Mouse (Mus musculus): ENCODE results near the gene Hist1h2ag. TPM values are rescaled to one million over a fixed set of nuclear protein-coding genes. Genes with fewer than 3 reads are reported as not detected.
A peak's percentile ranks its signal among the peaks of the same experiment; 100 is the strongest.
"Not testable (repeated sequence)": the region's sequence is repeated elsewhere in the genome, so short reads cannot be mapped to it uniquely, and the experiment has no call there.

The Hist1h2ag gene
- polyA plus RNA-seq, 1 experiment from 2014 or later: 37.4 TPM

- 73% methylated on average over 2 of the region's 2 CpGs for whole genome bisulfite sequencing
- DNase-seq (ENCODE audit: low spot score): no peak
Observed at GRCm38 (mm10) chr13:22049041-22049440, 6.3 kb upstream of the Hist1h2ag start.

DNA sequence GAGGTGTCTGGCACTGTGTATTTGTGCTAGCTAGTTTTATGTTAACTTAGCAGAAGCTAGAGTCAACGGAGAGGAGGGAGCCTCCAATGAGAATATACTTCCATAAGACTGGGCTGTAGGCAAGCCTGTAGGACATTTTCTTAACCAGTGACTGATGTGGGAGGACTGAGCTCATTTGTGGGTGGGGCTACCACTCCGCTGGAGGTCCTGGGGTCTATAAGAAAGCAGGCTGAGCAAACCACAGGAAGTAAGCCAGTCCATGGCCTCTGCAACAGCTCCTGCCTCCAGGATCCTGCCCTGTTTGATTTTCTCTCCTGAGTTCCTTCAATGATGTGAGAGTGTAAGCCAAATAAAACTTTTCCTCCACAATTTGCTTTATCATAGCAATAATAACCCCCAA lies 2.6 kb upstream of the Hist1h2ag start:
- Histone ChIP-seq H3K27ac (ENCODE audit: low read depth, low read length) (no peak overlapping the region), H3K27me3 (replicated peaks; ENCODE audit: control insufficient read depth, insufficient read depth, low read length) (no peaks in the 10 kb centered on the region), H3K9me3 (replicated peaks; ENCODE audit: control insufficient read depth, low read length) (no peaks in the 10 kb centered on the region), H3K9ac (ENCODE audit: low read length) (no peak overlapping the region), H3K4me2 (ENCODE audit: low read length) (no peak overlapping the region), H3K4me1 (ENCODE audit: control insufficient read depth, insufficient read depth, low read length) (peaks cover 19% of the 10 kb centered on the region; the same call in 1 of the 2 replicates), H3K4me3 (ENCODE audit: low read depth, low read length) (no peak overlapping the region), H3K36me3 (ENCODE audit: control insufficient read depth, insufficient read depth, low read length) (no peaks in the 10 kb centered on the region)
- DNase-seq (ENCODE audit: low spot score) (no peak), ATAC-seq (no peak)
- 73% methylated on average over 2 of the region's 2 CpGs for WGBS

More at GRCm38 (mm10) chr13:22049041-22049440, 6.3 kb upstream of the Hist1h2ag start:
- Histone ChIP-seq H3K9me3 (replicated peaks; ENCODE audit: control insufficient read depth, low read length) (no peaks in the 10 kb centered on the region), H3K4me3 (ENCODE audit: low read depth, low read length) (no peak overlapping the region), H3K9ac (ENCODE audit: low read length) (no peak overlapping the region), H3K27ac (ENCODE audit: low read depth, low read length) (no peak overlapping the region), H3K27me3 (replicated peaks; ENCODE audit: control insufficient read depth, insufficient read depth, low read length) (no peaks in the 10 kb centered on the region), H3K4me2 (ENCODE audit: low read length) (no peak overlapping the region), H3K4me1 (ENCODE audit: control insufficient read depth, insufficient read depth, low read length) (peaks cover 5% of the 10 kb centered on the region; the same call in 1 of the 2 replicates), H3K36me3 (ENCODE audit: control insufficient read depth, insufficient read depth, low read length) (no peaks in the 10 kb centered on the region)
- no peak for ATAC-seq

DNA sequence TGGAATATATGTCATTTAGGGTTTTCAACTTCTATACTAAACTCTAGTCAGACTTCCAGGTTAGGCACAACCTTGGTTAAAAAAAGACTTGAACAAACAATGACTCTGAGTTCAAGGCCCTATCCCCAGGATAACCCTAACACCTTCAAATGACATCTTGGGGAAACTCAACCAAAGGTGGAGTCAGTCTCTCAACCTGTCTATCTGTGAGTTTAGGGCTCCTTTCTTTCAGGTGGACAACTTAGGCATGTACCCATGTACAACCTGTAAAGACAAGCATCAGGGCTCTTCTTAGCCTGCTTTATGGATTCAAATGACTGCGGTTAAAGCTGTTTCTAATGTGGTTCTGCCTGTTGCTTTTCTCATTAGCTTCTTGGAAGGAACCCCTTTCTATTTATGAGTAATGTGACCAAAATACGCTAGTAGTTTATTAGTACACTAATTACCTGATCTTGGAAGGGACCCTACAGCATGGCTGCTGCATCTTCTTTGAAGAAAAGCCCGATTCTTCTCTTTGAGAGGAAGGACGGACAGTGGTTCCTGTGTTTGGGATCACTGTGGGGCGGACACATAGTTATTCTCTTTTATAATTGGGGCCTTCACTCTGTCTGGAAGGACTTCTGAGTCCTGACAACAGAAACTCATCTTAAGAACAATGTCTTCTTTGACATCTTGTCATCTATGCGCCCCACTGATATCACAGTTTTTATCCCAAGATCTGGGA lies 1.9 kb upstream of the Hist1h2ag start:
- Histone ChIP-seq H3K4me1 (ENCODE audit: control insufficient read depth, insufficient read depth, low read length) (peaks cover 21% of the 10 kb centered on the region; the same call in 1 of the 2 replicates), H3K27me3 (replicated peaks; ENCODE audit: control insufficient read depth, insufficient read depth, low read length) (no peaks in the 10 kb centered on the region), H3K36me3 (ENCODE audit: control insufficient read depth, insufficient read depth, low read length) (no peaks in the 10 kb centered on the region), H3K4me3 (ENCODE audit: low read depth, low read length) (no peak overlapping the region), H3K27ac (ENCODE audit: low read depth, low read length) (no peak overlapping the region), H3K4me2 (ENCODE audit: low read length) (peak overlapping the region; percentile 72), H3K9me3 (replicated peaks; ENCODE audit: control insufficient read depth, low read length) (no peaks in the 10 kb centered on the region), H3K9ac (ENCODE audit: low read length) (no peak overlapping the region)
- WGBS: 78% methylated on average over 6 of the region's 6 CpGs
- DNase-seq (ENCODE audit: low spot score) (no peak), ATAC-seq (no peak)

DNA sequence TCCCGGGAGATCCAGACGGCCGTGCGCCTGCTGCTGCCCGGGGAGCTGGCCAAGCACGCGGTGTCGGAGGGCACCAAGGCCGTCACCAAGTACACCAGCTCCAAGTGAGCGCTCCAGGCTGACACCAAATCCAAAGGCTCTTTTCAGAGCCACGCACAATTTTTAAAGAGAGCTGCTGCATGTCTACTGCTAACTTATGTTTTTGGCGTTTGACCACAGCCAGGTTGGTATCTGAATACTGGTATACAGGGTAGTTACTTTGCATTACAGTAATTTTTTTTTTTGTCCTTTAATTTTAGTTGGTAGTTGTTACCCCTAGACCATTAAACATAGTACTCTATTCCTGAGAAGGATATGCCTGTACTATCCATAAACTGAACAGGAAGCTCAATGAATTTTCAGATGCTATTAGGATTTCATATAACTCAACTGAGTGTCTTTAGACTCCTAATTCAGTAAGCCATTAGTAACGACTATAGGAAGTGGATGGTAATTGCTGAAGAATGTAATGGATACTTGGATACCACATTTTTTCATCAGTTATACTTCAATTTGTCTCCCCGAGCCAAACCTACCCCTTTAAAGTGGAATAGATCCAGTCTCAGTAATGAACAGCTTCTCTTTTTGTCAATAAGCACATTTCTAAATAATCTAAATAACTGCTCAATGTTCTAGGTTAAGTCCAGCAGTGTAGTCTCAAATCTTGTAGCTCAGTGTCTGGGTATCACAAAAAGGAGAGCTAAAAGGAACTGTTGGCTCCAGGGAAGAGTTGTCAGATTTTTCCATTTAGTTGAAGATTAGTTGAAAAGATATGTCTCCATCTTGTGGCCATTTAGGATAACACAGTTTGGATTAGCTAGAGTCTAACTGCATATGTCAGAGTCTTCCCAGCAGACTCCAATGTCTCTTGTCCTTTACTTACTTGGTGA lies 1.0 kb upstream of the Hist1h2ag start:
- Histone ChIP-seq H3K4me2 (ENCODE audit: low read length) (peak overlapping the region; percentile 72), H3K27me3 (replicated peaks; ENCODE audit: control insufficient read depth, insufficient read depth, low read length) (no peaks in the 10 kb centered on the region), H3K9me3 (replicated peaks; ENCODE audit: control insufficient read depth, low read length) (no peaks in the 10 kb centered on the region), H3K4me3 (ENCODE audit: low read depth, low read length) (peak overlapping the region; percentile 30), H3K36me3 (ENCODE audit: control insufficient read depth, insufficient read depth, low read length) (no peaks in the 10 kb centered on the region), H3K4me1 (ENCODE audit: control insufficient read depth, insufficient read depth, low read length) (peaks cover 21% of the 10 kb centered on the region; the same call in 1 of the 2 replicates), H3K9ac (ENCODE audit: low read length) (peak overlapping the region; percentile 58), H3K27ac (ENCODE audit: low read depth, low read length) (peak overlapping the region; percentile 66)
- peak; percentile 93 for DNase-seq (ENCODE audit: low spot score)
- ATAC-seq: peak; percentile 16
- whole genome bisulfite sequencing: under 1% methylated on average over 10 of the region's 14 CpGs

DNA sequence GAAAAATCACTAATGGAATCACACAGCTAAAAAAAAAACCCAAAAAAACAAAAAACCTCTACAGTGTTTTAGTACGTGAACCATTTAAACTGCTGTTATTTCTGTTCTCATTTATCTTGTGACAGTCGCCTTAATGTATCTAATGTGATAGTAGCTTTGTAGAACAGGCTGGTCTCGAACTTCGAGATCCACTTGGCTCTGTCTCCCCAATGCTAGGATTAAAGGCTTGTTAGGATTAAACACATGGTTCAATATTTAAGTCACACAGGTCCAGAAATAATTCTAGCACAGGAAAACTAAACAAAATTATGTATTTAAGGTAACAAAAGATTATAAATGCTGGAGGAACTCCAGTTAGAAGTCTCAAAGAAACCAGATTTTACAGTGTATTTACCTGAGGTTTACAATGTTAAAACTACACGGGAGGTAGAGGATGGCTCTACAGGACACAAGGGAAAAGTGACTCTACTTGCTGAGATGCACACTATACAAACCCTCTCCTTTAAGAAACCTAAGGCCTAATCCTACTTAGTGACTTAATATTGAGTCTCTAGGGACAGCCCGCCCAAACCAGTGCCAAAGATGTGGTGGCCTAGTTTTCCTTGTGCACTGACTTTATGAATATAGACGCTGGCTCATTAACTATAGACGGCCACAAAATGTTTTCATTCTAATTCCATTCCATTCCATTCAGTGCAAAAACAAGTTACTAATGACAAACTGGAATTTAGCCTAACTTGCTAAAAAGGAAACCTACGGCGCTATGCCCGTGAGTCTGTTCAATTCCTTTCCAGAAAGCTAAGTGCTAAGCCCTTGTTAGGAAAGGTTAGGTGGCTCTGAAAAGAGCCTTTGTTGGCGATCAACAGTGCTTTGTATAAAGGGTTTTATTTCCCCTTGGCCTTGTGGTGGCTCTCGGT lies 835 bp downstream of the Hist1h2ag start:
- peak; percentile 62 for DNase-seq (ENCODE audit: low spot score)
- Histone ChIP-seq H3K27me3 (replicated peaks; ENCODE audit: control insufficient read depth, insufficient read depth, low read length) (no peaks in the 10 kb centered on the region), H3K36me3 (ENCODE audit: control insufficient read depth, insufficient read depth, low read length) (no peaks in the 10 kb centered on the region), H3K9ac (ENCODE audit: low read length) (peak overlapping the region; percentile 65), H3K27ac (ENCODE audit: low read depth, low read length) (peak overlapping the region; percentile 86), H3K4me2 (ENCODE audit: low read length) (peak overlapping the region; percentile 72), H3K4me1 (ENCODE audit: control insufficient read depth, insufficient read depth, low read length) (peaks cover 21% of the 10 kb centered on the region; the same call in 1 of the 2 replicates), H3K4me3 (ENCODE audit: low read depth, low read length) (peak overlapping the region; percentile 38), H3K9me3 (replicated peaks; ENCODE audit: control insufficient read depth, low read length) (no peaks in the 10 kb centered on the region)
- WGBS: 1% methylated on average over 13 of the region's 13 CpGs
- no peak for ATAC-seq

- H3K27me3 ChIP-seq (replicated peaks; ENCODE audit: control insufficient read depth, insufficient read depth, low read length); H3K9me3 ChIP-seq (replicated peaks; ENCODE audit: control insufficient read depth, low read length); H3K36me3 ChIP-seq (ENCODE audit: control insufficient read depth, insufficient read depth, low read length): not testable (repeated sequence)
- DNase-seq (ENCODE audit: low spot score) (peak; percentile 97), ATAC-seq (peak; percentile 59)
- H3K9ac ChIP-seq (ENCODE audit: low read length): peak within 1 kb of the TSS; percentile 65
- 0% methylated on average over 24 of the region's 27 CpGs for WGBS
- peaks cover 24% of the 10 kb centered on the region for H3K4me1 ChIP-seq (ENCODE audit: control insufficient read depth, insufficient read depth, low read length)
- peak within 1 kb of the TSS; percentile 86 for H3K27ac ChIP-seq (ENCODE audit: low read depth, low read length)
- H3K4me3 ChIP-seq (ENCODE audit: low read depth, low read length): peak within 1 kb of the TSS; percentile 38
- H3K4me2 ChIP-seq (ENCODE audit: low read length): peak within 1 kb of the TSS; percentile 72
Observed at GRCm38 (mm10) chr13:22041142-22041536, 1.6 kb downstream of the Hist1h2ag start, which contains the start of gene Hist1h4i. Hist1h4i (minus strand) TSS chr13:22041362.

GRCm38 (mm10) chr13:22040464-22041141 lies 2.1 kb downstream of the Hist1h2ag start:
- Histone ChIP-seq H3K36me3 (ENCODE audit: control insufficient read depth, insufficient read depth, low read length) (no peaks in the 10 kb centered on the region), H3K27me3 (replicated peaks; ENCODE audit: control insufficient read depth, insufficient read depth, low read length) (no peaks in the 10 kb centered on the region), H3K27ac (ENCODE audit: low read depth, low read length) (peak overlapping the region; percentile 86), H3K9me3 (replicated peaks; ENCODE audit: control insufficient read depth, low read length) (no peaks in the 10 kb centered on the region), H3K9ac (ENCODE audit: low read length) (peak overlapping the region; percentile 62), H3K4me3 (ENCODE audit: low read depth, low read length) (peak overlapping the region; percentile 38), H3K4me2 (ENCODE audit: low read length) (peak overlapping the region; percentile 72), H3K4me1 (ENCODE audit: control insufficient read depth, insufficient read depth, low read length) (peaks cover 24% of the 10 kb centered on the region)
- DNase-seq (ENCODE audit: low spot score): peak; percentile 44
- under 1% methylated on average over 22 of the region's 24 CpGs for WGBS
- ATAC-seq: peak; percentile 11

Data from forebrain, embryonic 14.5 days (tissue).